Mouse (Mus musculus) hindbrain, embryonic 16.5 days (tissue): Measurements from ENCODE around the gene Rabl3. TPM values are rescaled to one million over a fixed set of nuclear protein-coding genes. Genes with fewer than 3 reads are reported as not detected.

Source experiments
- ATAC-seq: fragments of 200-750 bp; cut with Nextera tagmentation; 2 replicates; pipeline ENCODE4 v1.8.0; 2017; ENCODE audit warnings: moderate TSS enrichment, moderate library complexity
- H3K27ac ChIP-seq: fragments of 300-500 bp; sonication (generic); 2 replicates; pipeline ENCODE4 v1.5.1; 2014; ENCODE audit warnings: low read depth, mild to moderate bottlenecking, control low read depth, low read length, moderate library complexity
- H3K27me3 ChIP-seq: fragments of 300-500 bp; sonication (generic); replicated peaks from 2 replicates; pipeline ENCODE4 v1.6.1; 2014; ENCODE audit warnings: low read length; ENCODE audit not compliant: control insufficient read depth, insufficient read depth
- H3K36me3 ChIP-seq: fragments of 300-500 bp; sonication (generic); 2 replicates; pipeline ENCODE4 v1.6.1; 2014; ENCODE audit warnings: mild to moderate bottlenecking, low read length, moderate library complexity, mixed read lengths; ENCODE audit not compliant: control insufficient read depth, insufficient read depth
- H3K4me1 ChIP-seq: fragments of 300-500 bp; sonication (generic); 2 replicates; pipeline ENCODE4 v1.6.1; 2014; ENCODE audit warnings: low read depth, low read length; ENCODE audit not compliant: control insufficient read depth, insufficient read depth
- H3K4me2 ChIP-seq: fragments of 300-500 bp; sonication (generic); 2 replicates; pipeline ENCODE4 v1.6.1; 2014; ENCODE audit warnings: mild to moderate bottlenecking, low read length, control low read depth, moderate library complexity
- H3K4me3 ChIP-seq: fragments of 300-500 bp; sonication (generic); 2 replicates; pipeline ENCODE4 v1.5.1; 2014; ENCODE audit warnings: mild to moderate bottlenecking, low read length, control low read depth, moderate library complexity
- H3K9ac ChIP-seq: fragments of 300-500 bp; sonication (generic); 2 replicates; pipeline ENCODE4 v1.6.1; 2014; ENCODE audit warnings: low read depth, mild to moderate bottlenecking, control low read depth, low read length, moderate library complexity
- H3K9me3 ChIP-seq: fragments of 300-500 bp; sonication (generic); 2 replicates; pipeline ENCODE4 v1.6.1; 2014; ENCODE audit warnings: mild to moderate bottlenecking, low read length, moderate library complexity; ENCODE audit not compliant: control insufficient read depth
- WGBS: fragments of 180-500 bp; shearing (Covaris S2); extraction: QIAGEN DNeasy Blood & Tissue Kit; methylation state at CpG from one replicate; pipeline ENCODE4 v1.1.7; 2014; 5-methylcytosine and 5-hydroxymethylcytosine counted together
- polyA plus RNA-seq: library from polyadenylated mRNA; unstranded; fragments of >200 nt; fragmentation: Nextera tagmentation; extraction: Ambion mirVana; gene quantifications from 2 replicates; pipeline ENCODE4 v1.2.1, GENCODE M21; 2015

The Rabl3 gene
- polyA plus RNA-seq, 1 experiment from 2014 or later, result 17.5 TPM

GRCm38 (mm10) chr16:37603431-37603830, 63.7 kb downstream of the Rabl3 start:
- Histone ChIP-seq H3K9ac (no peak overlapping the region), H3K9me3 (no peaks in the 10 kb centered on the region), H3K4me1 (no peaks in the 10 kb centered on the region), H3K27ac (no peak overlapping the region), H3K27me3 (no peaks in the 10 kb centered on the region), H3K36me3 (no peaks in the 10 kb centered on the region), H3K4me3 (no peak overlapping the region), H3K4me2 (no peak overlapping the region)
- ATAC-seq, result no peak
- 97% methylated on average over 1 of the region's 1 CpGs for WGBS

DNA sequence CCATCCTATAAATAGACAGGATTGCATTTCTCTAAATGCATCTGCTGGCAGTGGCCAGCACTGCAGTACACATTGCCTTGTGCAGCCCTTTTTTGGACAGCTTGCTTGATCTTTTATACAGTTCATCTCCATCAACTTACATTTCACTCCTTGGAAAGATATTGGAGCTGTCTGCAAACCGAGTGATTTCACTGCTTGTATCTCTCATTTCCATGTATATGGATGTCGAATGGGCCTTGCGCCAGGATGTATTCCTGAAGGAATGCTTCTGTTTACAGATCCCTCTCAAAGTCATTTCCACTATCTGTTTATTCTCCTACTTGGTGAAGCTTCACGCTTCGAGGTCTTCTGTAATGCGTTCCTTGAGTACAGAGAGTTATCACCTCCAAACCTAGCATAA, 64.6 kb downstream of the Rabl3 start:
- H3K9me3 ChIP-seq, result no peaks in the 10 kb centered on the region
- no peak for ATAC-seq
- no peaks in the 10 kb centered on the region for H3K36me3 ChIP-seq
- no peak overlapping the region for H3K9ac ChIP-seq
- no peak overlapping the region for H3K27ac ChIP-seq
- no peak overlapping the region for H3K4me2 ChIP-seq
- no peaks in the 10 kb centered on the region for H3K27me3 ChIP-seq
- H3K4me3 ChIP-seq, result no peak overlapping the region
- WGBS, result 76% methylated on average over 6 of the region's 6 CpGs
- H3K4me1 ChIP-seq, result no peaks in the 10 kb centered on the region

GRCm38 (mm10) chr16:37610333-37610732, 70.6 kb downstream of the Rabl3 start:
- no peak overlapping the region for H3K4me3 ChIP-seq
- 78% methylated on average over 8 of the region's 8 CpGs for WGBS
- H3K36me3 ChIP-seq, result no peaks in the 10 kb centered on the region
- no peak for ATAC-seq
- H3K4me2 ChIP-seq, result no peak overlapping the region
- no peak overlapping the region for H3K27ac ChIP-seq
- 0 out of 2 replicates have a peak, but pooled peaks cover 2% of the 10 kb centered on the region for H3K4me1 ChIP-seq
- no peaks in the 10 kb centered on the region for H3K9me3 ChIP-seq
- H3K9ac ChIP-seq, result 0 out of 2 replicates have a peak overlapping the region, but pooled peaks have one; percentile 14
- no peaks in the 10 kb centered on the region for H3K27me3 ChIP-seq

- no peak overlapping the region for H3K27ac ChIP-seq
- no peaks in the 10 kb centered on the region for H3K27me3 ChIP-seq
- H3K4me2 ChIP-seq, result no peak overlapping the region
- 78% methylated on average over 7 of the region's 7 CpGs for WGBS
- no peak overlapping the region for H3K4me3 ChIP-seq
- no peaks in the 10 kb centered on the region for H3K9me3 ChIP-seq
- H3K36me3 ChIP-seq, result no peaks in the 10 kb centered on the region
- 0 out of 2 replicates have a peak, but pooled peaks cover 2% of the 10 kb centered on the region for H3K4me1 ChIP-seq
- H3K9ac ChIP-seq, result no peak overlapping the region
- ATAC-seq, result no peak
These were observed 71.4 kb downstream of the Rabl3 start for GRCm38 (mm10) chr16:37611072-37611471.

DNA sequence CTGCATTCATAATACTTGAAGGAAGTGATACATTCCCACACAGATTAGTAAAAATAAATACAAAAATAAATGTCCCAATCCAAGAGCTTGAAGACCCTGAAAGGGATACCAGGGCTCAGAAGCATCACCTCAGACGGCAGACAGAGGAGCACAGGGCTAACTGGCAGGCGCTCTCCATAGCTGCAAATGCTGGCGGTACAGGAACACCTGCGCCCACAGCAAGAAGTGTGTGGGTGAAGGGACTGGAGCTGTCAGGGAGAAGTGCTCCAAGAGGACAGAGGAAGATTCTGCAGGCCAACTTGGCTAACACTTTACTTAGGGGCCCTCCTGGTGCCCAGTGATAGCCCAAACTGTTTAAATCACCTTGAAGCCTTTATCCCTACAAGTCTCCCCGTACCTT, 72.3 kb downstream of the Rabl3 start:
- no peak for ATAC-seq
- no peaks in the 10 kb centered on the region for H3K36me3 ChIP-seq
- H3K9ac ChIP-seq, result no peak overlapping the region
- no peaks in the 10 kb centered on the region for H3K9me3 ChIP-seq
- no peaks in the 10 kb centered on the region for H3K27me3 ChIP-seq
- no peak overlapping the region for H3K4me2 ChIP-seq
- no peak overlapping the region for H3K4me3 ChIP-seq
- 94% methylated on average over 5 of the region's 5 CpGs for WGBS
- no peak overlapping the region for H3K27ac ChIP-seq
- H3K4me1 ChIP-seq, result 0 out of 2 replicates have a peak, but pooled peaks cover 2% of the 10 kb centered on the region

- Histone ChIP-seq H3K4me2 (no peak overlapping the region), H3K27ac (no peak overlapping the region), H3K9ac (no peak overlapping the region), H3K9me3 (no peaks in the 10 kb centered on the region), H3K4me3 (no peak overlapping the region), H3K27me3 (no peaks in the 10 kb centered on the region), H3K4me1 (peaks cover 8% of the 10 kb centered on the region), H3K36me3 (no peaks in the 10 kb centered on the region)
- ATAC-seq, result no peak
- 84% methylated on average over 9 of the region's 9 CpGs for WGBS
These were observed 74.9 kb downstream of the Rabl3 start for GRCm38 (mm10) chr16:37614540-37614939.

- H3K9ac ChIP-seq, result no peak overlapping the region
- no peak for ATAC-seq
- H3K27me3 ChIP-seq, result no peaks in the 10 kb centered on the region
- no peaks in the 10 kb centered on the region for H3K9me3 ChIP-seq
- H3K4me2 ChIP-seq, result no peak overlapping the region
- peaks cover 7% of the 10 kb centered on the region for H3K4me1 ChIP-seq
- no peak overlapping the region for H3K4me3 ChIP-seq
- 70% methylated on average over 8 of the region's 8 CpGs for WGBS
- H3K36me3 ChIP-seq, result no peaks in the 10 kb centered on the region
- H3K27ac ChIP-seq, result no peak overlapping the region
These were observed 75.7 kb downstream of the Rabl3 start for GRCm38 (mm10) chr16:37615429-37615828.

GRCm38 (mm10) chr16:37616104-37616503, 76.4 kb downstream of the Rabl3 start:
- no peaks in the 10 kb centered on the region for H3K9me3 ChIP-seq
- no peak overlapping the region for H3K4me2 ChIP-seq
- H3K9ac ChIP-seq, result no peak overlapping the region
- H3K27me3 ChIP-seq, result no peaks in the 10 kb centered on the region
- WGBS, result 70% methylated on average over 8 of the region's 8 CpGs
- H3K4me3 ChIP-seq, result no peak overlapping the region
- H3K36me3 ChIP-seq, result no peaks in the 10 kb centered on the region
- no peak overlapping the region for H3K27ac ChIP-seq
- H3K4me1 ChIP-seq, result peaks cover 7% of the 10 kb centered on the region
- ATAC-seq, result no peak

GRCm38 (mm10) chr16:37617695-37618094, 78.0 kb downstream of the Rabl3 start:
- 0 out of 2 replicates have a peak, but pooled peaks have one; percentile 42 for ATAC-seq
- H3K36me3 ChIP-seq, result no peaks in the 10 kb centered on the region
- peaks cover 7% of the 10 kb centered on the region for H3K4me1 ChIP-seq
- H3K4me2 ChIP-seq, result no peak overlapping the region
- H3K27ac ChIP-seq, result 0 out of 2 replicates have a peak overlapping the region, but pooled peaks have one; percentile 24
- no peak overlapping the region for H3K4me3 ChIP-seq
- no peaks in the 10 kb centered on the region for H3K27me3 ChIP-seq
- WGBS, result 29% methylated on average over 3 of the region's 3 CpGs
- no peak overlapping the region for H3K9ac ChIP-seq
- no peaks in the 10 kb centered on the region for H3K9me3 ChIP-seq
